Mouse (Mus musculus) layer of hippocampus, adult 6 months (tissue): Measurements from ENCODE around the gene Rpp25l. TPM values are rescaled to one million over a fixed set of nuclear protein-coding genes. Genes with fewer than 3 reads are reported as not detected.

Experiments used
- long read RNA-seq, 2 experiments: library from polyadenylated mRNA; unstranded; transcript quantifications; one replicate each; pipeline ENCODE4 v2.0.0; 2019 to 2020
- polyA plus RNA-seq: library from polyadenylated mRNA; unstranded; fragments of <200 nt; fragmentation: Nextera tagmentation; gene quantifications from 2 replicates; pipeline ENCODE4 v1.2.3, GENCODE M21; 2021

The Rpp25l gene
- 62.9 and 67.4 TPM in 2 replicates for polyA plus RNA-seq
- long read RNA-seq, experiment 1, transcript Rpp25l-201 (2 exons, 856 nt), result major isoform, 28 of 37 reads
- long read RNA-seq, experiment 1, partial matches to known transcripts, result 9 of 37 reads
- long read RNA-seq, experiment 1, other reads (novel, unspliced or antisense), result 0 of 37 reads
- long read RNA-seq, experiment 2, transcript Rpp25l-201 (2 exons, 856 nt), result major isoform, 12 of 23 reads
- long read RNA-seq, experiment 2, partial matches to known transcripts, result 0 of 23 reads
- long read RNA-seq, experiment 2, other reads (novel, unspliced or antisense), result 11 of 23 reads

GRCm38 (mm10) chr4:41713197-41714067, at the start of gene Rpp25l:
Gene Rpp25l, minus strand, starts transcription at chr4:41713534.

GRCm38 (mm10) chr4:41755338-41756305, 42.3 kb upstream of the Rpp25l start, which contains the start of gene Sigmar1:
Gene Sigmar1, minus strand, starts transcription at chr4:41756157.

GRCm38 (mm10) chr4:41754797-41755337, 41.5 kb upstream of the Rpp25l start, which contains the start of gene Galt:
Gene Galt, plus strand, starts transcription at chr4:41755228.

GRCm38 (mm10) chr4:41731052-41731765, 17.9 kb upstream of the Rpp25l start, which contains the start of gene Arid3c:
Gene Arid3c, minus strand, starts transcription at chr4:41731142.

GRCm38 (mm10) chr4:41722918-41723351, 9.6 kb upstream of the Rpp25l start, which contains the start of gene Dctn3:
Gene Dctn3, minus strand, starts transcription at chr4:41723170.

GRCm38 (mm10) chr4:41699783-41700182, 13.6 kb downstream of the Rpp25l start, which contains the start of gene Il11ra1:
Gene Il11ra1, plus strand, starts transcription at chr4:41699989.

GRCm38 (mm10) chr4:41696930-41697841, 16.1 kb downstream of the Rpp25l start, which contains the start of gene Cntfr:
Gene Cntfr, minus strand, starts transcription at chr4:41697089.

Other genes starting within 250 kb of the Rpp25l start
- 0.48 and 0.67 TPM in 2 replicates for gene Kif24, start 248.6 kb downstream of the Rpp25l start, polyA plus RNA-seq
- 99.2 and 101 TPM in 2 replicates for gene Nudt2, start 248.4 kb downstream of the Rpp25l start, polyA plus RNA-seq
- gene AI464131, start 210.5 kb downstream of the Rpp25l start, polyA plus RNA-seq, result 13.9 and 17.0 TPM in 2 replicates
- 17.0 and 32.8 TPM in 2 replicates for gene 1110017D15Rik, start 196.2 kb downstream of the Rpp25l start, polyA plus RNA-seq
- gene Fam219a, start 144.0 kb downstream of the Rpp25l start, polyA plus RNA-seq, result 14.7 and 21.7 TPM in 2 replicates
- gene Dnaic1, start 143.8 kb downstream of the Rpp25l start, polyA plus RNA-seq, result 6.0 and 7.7 TPM in 2 replicates
- 58.1 and 69.0 TPM in 2 replicates for gene Enho, start 73.2 kb downstream of the Rpp25l start, polyA plus RNA-seq
- gene Cntfr, start 16.4 kb downstream of the Rpp25l start, polyA plus RNA-seq, result 12.8 and 15.1 TPM in 2 replicates
- gene Il11ra1, start 13.5 kb downstream of the Rpp25l start, polyA plus RNA-seq, result 39.2 and 43.2 TPM in 2 replicates
- 244 and 258 TPM in 2 replicates for gene Dctn3, start 9.6 kb upstream of the Rpp25l start, polyA plus RNA-seq
- 0.08 TPM in 1 of 2 replicates, not detected in the other for gene Arid3c, start 17.6 kb upstream of the Rpp25l start, polyA plus RNA-seq
- gene Galt, start 41.7 kb upstream of the Rpp25l start, polyA plus RNA-seq, result 38.2 and 43.6 TPM in 2 replicates
- gene Sigmar1, start 42.6 kb upstream of the Rpp25l start, polyA plus RNA-seq, result 20.3 and 23.9 TPM in 2 replicates
- gene Ccl27a, start 60.7 kb upstream of the Rpp25l start, polyA plus RNA-seq, result 252 and 279 TPM in 2 replicates
- gene Gm21541, start 190.1 kb upstream of the Rpp25l start, polyA plus RNA-seq, result not detected in 2 replicates
- gene Gm20878, start 228.0 kb upstream of the Rpp25l start, polyA plus RNA-seq, result 5.8 and 6.8 TPM in 2 replicates